Mouse (Mus musculus) urinary bladder, postnatal 36 days (tissue): ENCODE data around the gene Msn.
"Not testable (repeated sequence)": the region's sequence is repeated elsewhere in the genome, so short reads cannot be mapped to it uniquely, and the experiment has no call there.

ENCODE experiments used
- DNase-seq, 2 experiments: peaks; one replicate each; pipeline ENCODE4 v3.0.0; 2022; ENCODE audit warnings: low spot score in 2 of 2, mixed read lengths in 1 of 2

Gene Msn

DNA sequence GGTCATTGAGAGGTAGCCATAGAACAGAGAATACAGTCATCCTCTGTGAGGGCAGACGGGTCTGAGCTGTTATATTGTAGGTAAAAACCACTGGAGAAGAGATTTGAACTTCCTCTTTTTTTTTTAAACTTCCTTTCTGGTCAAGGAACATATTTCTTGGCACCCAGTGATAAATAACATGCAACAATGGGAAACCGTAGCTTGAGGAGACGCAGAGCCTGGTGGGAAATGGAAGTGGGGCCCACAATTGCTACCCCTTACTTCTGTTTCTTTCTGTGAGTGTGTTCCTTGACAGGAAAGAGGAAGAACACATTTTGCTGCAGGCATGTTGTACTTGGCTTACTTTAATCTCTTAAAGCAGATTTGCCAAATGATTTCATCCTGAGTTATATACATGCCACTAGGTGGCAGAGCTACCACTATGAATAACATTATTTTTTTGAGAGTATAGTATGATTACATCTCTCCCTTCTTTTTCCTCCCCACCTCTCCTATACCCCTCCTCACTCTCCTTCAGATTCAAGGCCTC, 49.2 kb downstream of the Msn start:
- DNase-seq, result no peak

- DNase-seq, result no peak
Observed at GRCm38 (mm10) chrX:96148217-96148616, 52.4 kb downstream of the Msn start.

GRCm38 (mm10) chrX:96153362-96153761, 57.5 kb downstream of the Msn start:
- no peak for DNase-seq

DNA sequence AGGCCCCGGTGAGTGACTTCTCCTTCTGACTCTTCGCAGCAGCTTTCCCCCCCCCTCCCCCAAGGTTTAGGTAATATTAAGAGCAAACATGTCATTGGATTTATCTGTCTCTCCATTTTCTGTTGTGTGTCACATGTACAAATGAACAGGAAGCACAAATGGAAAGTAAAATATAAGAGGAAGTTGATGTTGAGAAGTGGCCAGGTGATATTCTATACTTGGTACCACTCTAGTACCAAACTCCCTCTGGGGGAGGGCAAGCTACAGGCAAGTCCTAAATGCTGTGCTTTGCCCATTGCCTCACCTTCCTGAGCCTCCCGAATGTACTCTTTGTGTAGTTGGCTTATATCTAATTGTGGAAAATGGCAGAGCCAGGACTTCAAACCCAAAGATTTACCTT, 62.1 kb downstream of the Msn start:
- no peak for DNase-seq

DNA sequence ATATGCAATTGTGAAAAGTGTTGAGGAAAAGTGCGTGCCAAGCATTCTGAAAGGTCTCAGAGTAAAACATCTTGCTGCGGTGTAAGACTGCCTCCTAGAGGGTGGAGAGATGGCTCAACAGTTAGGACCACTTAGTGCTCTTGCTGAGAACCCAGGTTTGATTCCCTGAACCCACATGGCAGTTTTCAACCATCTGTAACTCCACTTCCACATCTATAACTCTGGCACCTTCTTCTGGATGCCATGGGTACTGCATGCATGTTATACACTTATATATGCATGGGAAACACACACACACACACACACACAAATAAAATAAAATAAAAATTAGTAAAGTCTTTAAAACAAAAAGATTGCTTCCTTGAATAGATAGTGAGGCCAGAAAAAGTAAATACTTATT, 66.7 kb downstream of the Msn start:
- no peak for DNase-seq

DNA sequence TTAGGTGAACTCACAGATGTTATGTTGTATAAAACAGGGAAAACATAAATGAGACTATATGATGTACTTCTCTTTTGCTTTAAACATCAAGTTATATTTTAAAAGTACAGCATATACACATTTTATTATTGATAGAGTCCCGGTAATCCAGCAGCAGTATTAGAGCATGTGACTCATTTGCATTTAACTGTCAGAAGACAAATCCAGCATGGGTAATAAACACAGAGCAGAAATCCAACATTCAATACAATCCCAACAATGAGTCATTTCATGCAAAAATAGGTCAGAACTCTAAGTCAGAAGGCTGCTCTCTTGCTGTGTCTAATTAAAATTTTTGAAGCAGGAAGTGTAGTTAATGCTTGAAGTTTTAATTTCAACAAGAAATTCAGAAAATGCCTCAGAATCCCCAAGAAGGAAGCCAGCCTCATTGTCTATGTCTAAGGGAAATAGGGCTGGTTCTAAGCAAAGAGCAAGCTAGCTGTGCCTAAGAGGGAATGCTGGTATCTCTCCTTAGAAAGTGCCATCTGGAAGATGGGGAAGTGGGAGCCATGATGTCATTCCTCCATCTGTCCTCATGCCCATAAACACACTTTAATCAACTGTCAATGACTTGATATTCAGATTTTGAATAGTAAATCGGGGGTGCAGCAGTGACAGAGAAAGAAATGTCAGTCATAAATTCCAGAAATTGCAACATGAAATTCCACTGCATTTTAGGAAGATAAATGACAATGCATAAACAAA, 76.0 kb downstream of the Msn start:
- no peak for DNase-seq

DNA sequence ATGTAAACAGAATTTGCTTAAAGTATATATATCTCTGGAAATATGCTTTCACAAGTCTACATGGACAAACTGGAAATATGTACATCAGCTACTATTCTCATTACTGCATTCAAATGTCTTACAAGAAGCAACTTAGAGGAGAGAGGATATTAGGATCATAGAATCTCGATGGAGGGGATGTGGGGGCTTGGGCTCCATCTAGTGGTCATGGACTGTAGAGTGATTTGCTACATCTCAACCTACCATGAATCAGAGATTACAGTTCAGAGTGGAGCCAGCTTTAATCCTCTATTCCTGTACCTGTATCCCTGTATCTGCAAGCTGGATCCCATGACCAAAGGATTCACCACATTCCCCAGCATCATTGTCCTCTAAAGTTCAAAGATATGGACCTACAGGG, 82.6 kb downstream of the Msn start:
- DNase-seq, result peak in 1 of 2 experiments; percentile 11

- no peak for DNase-seq
Observed at GRCm38 (mm10) chrX:96184100-96184732, 88.4 kb downstream of the Msn start.

DNA sequence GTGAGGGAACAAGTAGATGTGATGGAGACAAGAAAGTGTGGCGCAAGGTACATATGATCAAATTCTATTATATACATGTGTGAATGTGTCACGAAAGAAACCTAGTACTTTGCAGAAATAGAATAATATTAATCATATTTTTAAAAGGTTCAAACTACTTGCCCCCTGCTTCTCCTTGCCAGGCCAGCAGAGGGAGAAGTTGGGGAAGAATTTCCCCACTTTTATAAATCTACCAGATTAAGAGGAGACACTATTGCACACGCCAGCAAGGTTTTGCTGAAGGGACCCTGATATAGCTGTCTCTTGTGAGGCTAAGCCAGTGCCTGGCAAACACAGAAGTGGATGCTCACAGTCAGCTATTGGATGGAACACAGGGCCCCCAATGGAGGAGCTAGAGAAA, 109.3 kb downstream of the Msn start:
- DNase-seq, result not testable (repeated sequence)

DNA sequence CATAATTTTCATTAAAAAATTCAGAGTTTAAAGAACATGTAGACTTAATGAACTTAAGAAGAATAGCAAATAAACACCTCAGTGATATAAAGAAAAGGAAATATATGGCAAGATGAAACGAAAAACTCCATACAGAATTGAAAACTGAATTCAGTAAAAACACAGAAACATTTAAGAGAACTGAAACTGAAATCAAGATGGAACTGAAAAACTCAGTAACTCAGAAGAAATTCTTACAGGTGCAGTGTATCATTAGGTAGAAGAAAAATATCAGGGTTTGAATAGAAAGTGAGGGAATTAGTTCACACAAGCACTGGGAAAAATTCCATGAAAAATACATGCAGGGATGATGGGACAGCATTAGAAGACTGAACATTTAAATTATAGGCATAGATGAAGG, 111.0 kb downstream of the Msn start:
- no peak for DNase-seq

DNA sequence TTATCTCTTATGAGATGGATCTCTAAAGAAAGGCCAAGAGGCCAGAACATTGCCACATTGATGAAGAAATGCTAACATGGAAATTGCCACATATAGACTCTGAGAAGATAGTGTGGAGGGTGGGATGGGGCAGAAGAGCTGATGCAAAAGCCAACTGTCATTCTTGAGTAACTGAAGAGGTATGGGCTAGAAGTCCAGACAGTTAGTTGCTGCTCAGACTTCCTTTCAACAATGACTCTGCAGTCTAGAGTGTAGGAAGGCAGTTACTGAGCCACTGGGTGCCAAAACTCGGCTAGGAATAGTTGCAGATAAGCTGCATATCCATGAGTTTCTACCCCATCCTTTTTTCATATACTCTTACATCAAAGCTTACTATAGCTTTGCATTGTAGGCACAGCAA, 122.2 kb downstream of the Msn start:
- DNase-seq, result no peak
